Mouse (Mus musculus): ENCODE results near the gene Lrrc47. TPM values are rescaled to one million over a fixed set of nuclear protein-coding genes. Genes with fewer than 3 reads are reported as not detected.

Lrrc47 gene
- polyA plus RNA-seq, 1 experiment from 2014 or later: 24.4 TPM

Other genes starting within 250 kb of the Lrrc47 start
- 56.2 and 58.1 TPM in 2 replicates for gene A430005L14Rik, start 54.5 kb upstream of the Lrrc47 start, polyA plus RNA-seq (2015; fragmentation: Nextera tagmentation; extraction: Ambion mirVana)
- 23.3 and 25.5 TPM in 2 replicates for gene Dffb, start 36.6 kb upstream of the Lrrc47 start, polyA plus RNA-seq (2015; fragmentation: Nextera tagmentation; extraction: Ambion mirVana)
- gene Cep104, start 36.5 kb upstream of the Lrrc47 start, polyA plus RNA-seq (2015; fragmentation: Nextera tagmentation; extraction: Ambion mirVana): 11.5 and 11.7 TPM in 2 replicates
- 8.8 and 11.7 TPM in 2 replicates for gene Smim1, start 14.5 kb downstream of the Lrrc47 start, polyA plus RNA-seq (2015; fragmentation: Nextera tagmentation; extraction: Ambion mirVana)
- gene Ccdc27, start 30.9 kb downstream of the Lrrc47 start, polyA plus RNA-seq (2015; fragmentation: Nextera tagmentation; extraction: Ambion mirVana): 0.05 TPM in 1 of 2 replicates, not detected in the other
- 0.55 and 0.76 TPM in 2 replicates for gene Trp73, start 128.5 kb downstream of the Lrrc47 start, polyA plus RNA-seq (2015; fragmentation: Nextera tagmentation; extraction: Ambion mirVana)
- 37.0 and 38.8 TPM in 2 replicates for gene Wrap73, start 130.6 kb downstream of the Lrrc47 start, polyA plus RNA-seq (2015; fragmentation: Nextera tagmentation; extraction: Ambion mirVana)
- 171 and 177 TPM in 2 replicates for gene Tprgl, start 148.9 kb downstream of the Lrrc47 start, polyA plus RNA-seq (2015; fragmentation: Nextera tagmentation; extraction: Ambion mirVana)
- 14.8 and 17.0 TPM in 2 replicates for gene Megf6, start 159.0 kb downstream of the Lrrc47 start, polyA plus RNA-seq (2015; fragmentation: Nextera tagmentation; extraction: Ambion mirVana)

All from thymus, postnatal 0 days (tissue).